Mouse (Mus musculus) T-helper 1 cell (primary cell): ENCODE results near the gene Chek1.

Experiments used
- in situ Hi-C: fragments of 300-600 bp; cut with MboI, MseI; formaldehyde crosslinking; loops from one replicate; pipeline ENCODE4 v1.15.1; 2025; ENCODE audit warnings: high pct_unique_total_duplicates

The Chek1 gene

GRCm38 (mm10) chr9:36727034-36727755 lies at the start of gene Chek1:
Gene Chek1 (minus strand): TSS chr9:36727065.
- in situ Hi-C loops = no loop called here

- in situ Hi-C loops = loop anchor here (25.0 kb wide), 1 partner anchor 1557 kb away; the partner anchor contains the start of genes Foxred1, Srpr and Tirap
Observed at GRCm38 (mm10) chr9:36769048-36769413, 42.2 kb upstream of the Chek1 start.

GRCm38 (mm10) chr9:36768156-36769047 lies 41.5 kb upstream of the Chek1 start:
- in situ Hi-C loops = loop anchor here (25.0 kb wide), 1 partner anchor 1556 kb away; the partner anchor contains the start of genes Foxred1, Srpr and Tirap

GRCm38 (mm10) chr9:36767203-36768143 lies 40.6 kb upstream of the Chek1 start, which contains the start of gene Stt3a:
Gene Stt3a (minus strand): TSS chr9:36767679.
- in situ Hi-C loops = loop anchor here (25.0 kb wide), 1 partner anchor 1555 kb away; the partner anchor contains the start of genes Foxred1, Srpr and Tirap

GRCm38 (mm10) chr9:36764378-36764777 lies 37.5 kb upstream of the Chek1 start:
- in situ Hi-C loops = loop anchor here (25.0 kb wide), 1 partner anchor 1552 kb away; the partner anchor contains the start of genes Foxred1, Srpr and Tirap

- in situ Hi-C loops = no loop called here
Observed at GRCm38 (mm10) chr9:36726131-36727033, 483 bp downstream of the Chek1 start.

- in situ Hi-C loops = loop anchor here (25.0 kb wide), 1 partner anchor 1129 kb away; no protein-coding TSS in a partner anchor
Observed at GRCm38 (mm10) chr9:36716624-36717023, 10.2 kb downstream of the Chek1 start.

GRCm38 (mm10) chr9:36707304-36707703 lies 19.6 kb downstream of the Chek1 start:
- in situ Hi-C loops = loop anchor here (25.0 kb wide), 1 partner anchor 1120 kb away; no protein-coding TSS in a partner anchor

GRCm38 (mm10) chr9:36705923-36706322 lies 20.9 kb downstream of the Chek1 start:
- in situ Hi-C loops = loop anchor here (25.0 kb wide), 1 partner anchor 1119 kb away; no protein-coding TSS in a partner anchor

- in situ Hi-C loops = no loop called here
Observed at GRCm38 (mm10) chr9:36694276-36694675, 32.6 kb downstream of the Chek1 start.

GRCm38 (mm10) chr9:36692920-36693319 lies 33.9 kb downstream of the Chek1 start, which contains the start of gene Acrv1:
Gene Acrv1 (plus strand): TSS chr9:36693220.
- in situ Hi-C loops = no loop called here

- in situ Hi-C loops = no loop called here
Observed at GRCm38 (mm10) chr9:36687329-36687728, 39.5 kb downstream of the Chek1 start.

GRCm38 (mm10) chr9:36681424-36681823 lies 45.4 kb downstream of the Chek1 start:
- in situ Hi-C loops = no loop called here
